Mouse (Mus musculus) hindlimb bud, embryonic 11.5 days (tissue): ENCODE data around the gene Pcmt1.
A peak's percentile ranks its signal among the peaks of the same experiment; 100 is the strongest.

Source experiments
- DNase-seq: peaks from one replicate; pipeline ENCODE4 v3.0.0-alpha.2; 2012; ENCODE audit warnings: low read depth, low spot score; ENCODE audit errors: extremely low spot score

Gene Pcmt1

GRCm38 (mm10) chr10:7680731-7681301, at the start of gene Pcmt1, which contains the start of gene Lats1:
Gene Pcmt1, minus strand, starts transcription at chr10:7681136.
Gene Lats1, plus strand, starts transcription at chr10:7681214.
- DNase-seq: no peak

- no peak for DNase-seq
These were observed 46.1 kb upstream of the Pcmt1 start for GRCm38 (mm10) chr10:7727011-7727410.

- DNase-seq: no peak
These were observed 45.5 kb upstream of the Pcmt1 start for GRCm38 (mm10) chr10:7726501-7726812.

GRCm38 (mm10) chr10:7725751-7726500, 45.0 kb upstream of the Pcmt1 start, which contains the start of gene Katna1:
Gene Katna1, plus strand, starts transcription at chr10:7726000.
- peak; percentile 79 for DNase-seq

GRCm38 (mm10) chr10:7715056-7715455, 34.1 kb upstream of the Pcmt1 start:
- no peak for DNase-seq

GRCm38 (mm10) chr10:7712506-7712905, 31.6 kb upstream of the Pcmt1 start:
- DNase-seq: no peak

- DNase-seq: no peak
These were observed 29.2 kb upstream of the Pcmt1 start for GRCm38 (mm10) chr10:7710121-7710520.

GRCm38 (mm10) chr10:7702586-7702985, 21.6 kb upstream of the Pcmt1 start:
- no peak for DNase-seq

GRCm38 (mm10) chr10:7700120-7700519, 19.2 kb upstream of the Pcmt1 start:
- DNase-seq: no peak

GRCm38 (mm10) chr10:7695286-7695685, 14.3 kb upstream of the Pcmt1 start:
- no peak for DNase-seq

- DNase-seq: no peak
These were observed 6.0 kb upstream of the Pcmt1 start for GRCm38 (mm10) chr10:7686902-7687301.

- no peak for DNase-seq
These were observed 1.3 kb upstream of the Pcmt1 start for GRCm38 (mm10) chr10:7682249-7682648.

GRCm38 (mm10) chr10:7681343-7682025, 548 bp upstream of the Pcmt1 start:
- no peak for DNase-seq

GRCm38 (mm10) chr10:7673673-7674072, 7.3 kb downstream of the Pcmt1 start:
- DNase-seq: no peak

GRCm38 (mm10) chr10:7667342-7667802, 13.6 kb downstream of the Pcmt1 start, which contains the start of gene Nup43:
Gene Nup43, plus strand, starts transcription at chr10:7667503.
- DNase-seq: no peak

- DNase-seq: no peak
These were observed 16.0 kb downstream of the Pcmt1 start for GRCm38 (mm10) chr10:7664889-7665288.

- DNase-seq: no peak
These were observed 16.9 kb downstream of the Pcmt1 start for GRCm38 (mm10) chr10:7664027-7664526.

- DNase-seq: no peak
These were observed 17.5 kb downstream of the Pcmt1 start for GRCm38 (mm10) chr10:7663159-7664026.

GRCm38 (mm10) chr10:7662471-7663141, 18.3 kb downstream of the Pcmt1 start:
- no peak for DNase-seq

- DNase-seq: no peak
These were observed 29.9 kb downstream of the Pcmt1 start for GRCm38 (mm10) chr10:7651057-7651456.
